Mouse (Mus musculus) lung, postnatal 0 days (tissue): ENCODE results near the gene Hist1h4a. TPM values are rescaled to one million over a fixed set of nuclear protein-coding genes. Genes with fewer than 3 reads are reported as not detected.
"Not testable (repeated sequence)": the region's sequence is repeated elsewhere in the genome, so short reads cannot be mapped to it uniquely, and the experiment has no call there.

Source experiments
- ATAC-seq: fragments of 200-750 bp; cut with Nextera tagmentation; 2 replicates; pipeline ENCODE4 v1.8.0; 2017; ENCODE audit warnings: moderate library complexity
- DNase-seq: peaks from one replicate; pipeline ENCODE4 v3.0.0-alpha.2; 2016; ENCODE audit warnings: low spot score
- H3K27ac ChIP-seq: fragments of 300-500 bp; sonication (generic); 2 replicates; pipeline ENCODE4 v1.5.1; 2014; ENCODE audit warnings: antibody characterized with exemption, mild to moderate bottlenecking, low read length, mixed read lengths
- H3K27me3 ChIP-seq: fragments of 300-500 bp; sonication (generic); replicated peaks from 2 replicates; pipeline ENCODE4 v1.6.1; 2014; ENCODE audit warnings: low read length, mixed read lengths; ENCODE audit not compliant: insufficient read depth
- H3K36me3 ChIP-seq: fragments of 300-500 bp; sonication (generic); 2 replicates; pipeline ENCODE4 v1.6.1; 2014; ENCODE audit warnings: low read length, mixed read lengths; ENCODE audit not compliant: insufficient read depth
- H3K4me1 ChIP-seq: fragments of 300-500 bp; sonication (generic); 2 replicates; pipeline ENCODE4 v1.6.1; 2014; ENCODE audit warnings: antibody characterized with exemption, low read depth, low read length, mixed read lengths; ENCODE audit not compliant: insufficient read depth
- H3K4me2 ChIP-seq: fragments of 300-500 bp; sonication (generic); replicated peaks from 2 replicates; pipeline ENCODE4 v1.6.1; 2014; ENCODE audit warnings: low read depth, mild to moderate bottlenecking, low read length, moderate library complexity, mixed read lengths
- H3K4me3 ChIP-seq: fragments of 300-500 bp; sonication (generic); 2 replicates; pipeline ENCODE4 v1.5.1; 2014; ENCODE audit warnings: low read depth, low read length
- H3K9ac ChIP-seq: fragments of 300-500 bp; sonication (generic); replicated peaks from 2 replicates; pipeline ENCODE4 v1.6.1; 2014; ENCODE audit warnings: low read depth, mild to moderate bottlenecking
- H3K9me3 ChIP-seq: fragments of 300-500 bp; sonication (generic); 2 replicates; pipeline ENCODE4 v1.6.1; 2016; ENCODE audit warnings: low read length, mixed read lengths
- CTCF ChIP-seq: IDR thresholded peaks from 2 replicates; pipeline ENCODE4 v1.5.1; 2016; ENCODE audit warnings: antibody characterized with exemption, mild to moderate bottlenecking
- EP300 ChIP-seq: IDR thresholded peaks from 2 replicates; pipeline ENCODE4 v1.6.1; 2016; ENCODE audit warnings: antibody characterized with exemption, mild to moderate bottlenecking, control low read depth
- WGBS: fragments of 180-500 bp; shearing (Covaris S2); extraction: QIAGEN DNeasy Blood & Tissue Kit; methylation state at CpG from one replicate; pipeline ENCODE4 v1.1.7; 2014; 5-methylcytosine and 5-hydroxymethylcytosine counted together
- polyA plus RNA-seq: library from polyadenylated mRNA; unstranded; fragments of >200 nt; fragmentation: Nextera tagmentation; extraction: Ambion mirVana; gene quantifications from 2 replicates; pipeline ENCODE4 v1.2.1, GENCODE M21; 2015

Gene Hist1h4a
- polyA plus RNA-seq, 1 experiment from 2014 or later: 0.26 TPM

- WGBS: 19% methylated on average over 8 of the region's 8 CpGs
- no peak overlapping the region for H3K4me2 ChIP-seq
- no peak overlapping the region for H3K4me3 ChIP-seq
- H3K36me3 ChIP-seq: no peaks in the 10 kb centered on the region
- 0 out of 2 replicates have a peak, but pooled peaks cover 3% of the 10 kb centered on the region for H3K4me1 ChIP-seq
- no peaks in the 10 kb centered on the region for H3K9me3 ChIP-seq
- no peaks in the 10 kb centered on the region for H3K27me3 ChIP-seq
- H3K9ac ChIP-seq: no peak overlapping the region
- peak; percentile 86 for ATAC-seq
- TF ChIP-seq CTCF (no peak), EP300 (peak; percentile 48; the same call in 1 of the 2 replicates)
- H3K27ac ChIP-seq: no peak overlapping the region
- peak; percentile 87 for DNase-seq
Measured at GRCm38 (mm10) chr13:23730479-23730878, 30.6 kb downstream of the Hist1h4a start.

- Histone ChIP-seq H3K36me3 (no peaks in the 10 kb centered on the region), H3K4me1 (0 out of 2 replicates have a peak, but pooled peaks cover 3% of the 10 kb centered on the region), H3K27ac (no peak overlapping the region), H3K4me3 (no peak overlapping the region), H3K27me3 (no peaks in the 10 kb centered on the region), H3K4me2 (no peak overlapping the region), H3K9ac (no peak overlapping the region), H3K9me3 (no peaks in the 10 kb centered on the region)
- DNase-seq (no peak), ATAC-seq (no peak)
- 87% methylated on average over 5 of the region's 5 CpGs for WGBS
- no peak for TF ChIP-seq CTCF
- no peak for TF ChIP-seq EP300
Measured at GRCm38 (mm10) chr13:23729706-23730105, 31.3 kb downstream of the Hist1h4a start.

- Histone ChIP-seq H3K36me3 (no peaks in the 10 kb centered on the region), H3K27me3 (no peaks in the 10 kb centered on the region), H3K9ac (no peak overlapping the region), H3K27ac (no peak overlapping the region), H3K4me3 (no peak overlapping the region), H3K4me2 (no peak overlapping the region), H3K4me1 (0 out of 2 replicates have a peak, but pooled peaks cover 3% of the 10 kb centered on the region), H3K9me3 (no peaks in the 10 kb centered on the region)
- no peak for ATAC-seq
- TF ChIP-seq CTCF (no peak), EP300 (no peak)
- WGBS: 89% methylated on average over 9 of the region's 9 CpGs
- DNase-seq: no peak
Measured at GRCm38 (mm10) chr13:23729192-23729525, 31.9 kb downstream of the Hist1h4a start.

- Histone ChIP-seq H3K36me3 (no peaks in the 10 kb centered on the region), H3K9me3 (no peaks in the 10 kb centered on the region), H3K9ac (no peak overlapping the region), H3K4me1 (0 out of 2 replicates have a peak, but pooled peaks cover 3% of the 10 kb centered on the region), H3K27ac (no peak overlapping the region), H3K27me3 (no peaks in the 10 kb centered on the region), H3K4me2 (no peak overlapping the region), H3K4me3 (no peak overlapping the region)
- TF ChIP-seq EP300: no peak
- no peak for TF ChIP-seq CTCF
- no peak for ATAC-seq
- no peak for DNase-seq
- WGBS: 83% methylated on average over 18 of the region's 18 CpGs
Measured at GRCm38 (mm10) chr13:23728472-23729191, 32.4 kb downstream of the Hist1h4a start.

- no peaks in the 10 kb centered on the region for H3K9me3 ChIP-seq
- TF ChIP-seq EP300 (no peak), CTCF (no peak)
- no peak for ATAC-seq
- no peak overlapping the region for H3K4me3 ChIP-seq
- no peak overlapping the region for H3K4me2 ChIP-seq
- no peaks in the 10 kb centered on the region for H3K4me1 ChIP-seq
- no peak overlapping the region for H3K9ac ChIP-seq
- DNase-seq: no peak
- no peak overlapping the region for H3K27ac ChIP-seq
- no peaks in the 10 kb centered on the region for H3K36me3 ChIP-seq
- WGBS: no CpG with 5 or more reads among the region's 1 CpGs
- no peaks in the 10 kb centered on the region for H3K27me3 ChIP-seq
Measured at GRCm38 (mm10) chr13:23725213-23725612, 35.8 kb downstream of the Hist1h4a start.

- H3K36me3 ChIP-seq: no peaks in the 10 kb centered on the region
- DNase-seq: no peak
- ATAC-seq: peak; percentile 52
- no peak overlapping the region for H3K27ac ChIP-seq
- H3K4me3 ChIP-seq: no peak overlapping the region
- H3K4me1 ChIP-seq: no peaks in the 10 kb centered on the region
- H3K27me3 ChIP-seq: no peaks in the 10 kb centered on the region
- 54% methylated on average over 4 of the region's 4 CpGs for WGBS
- no peaks in the 10 kb centered on the region for H3K9me3 ChIP-seq
- no peak for TF ChIP-seq CTCF
- TF ChIP-seq EP300: no peak
- H3K4me2 ChIP-seq: no peak overlapping the region
- H3K9ac ChIP-seq: no peak overlapping the region
Measured at GRCm38 (mm10) chr13:23724239-23724638, 36.8 kb downstream of the Hist1h4a start.

GRCm38 (mm10) chr13:23717593-23718245, 43.3 kb downstream of the Hist1h4a start:
- not testable (repeated sequence) for H3K9me3 ChIP-seq, H3K4me1 ChIP-seq, H3K27me3 ChIP-seq, H3K36me3 ChIP-seq, ATAC-seq, DNase-seq, H3K4me2 ChIP-seq, H3K9ac ChIP-seq, H3K27ac ChIP-seq, H3K4me3 ChIP-seq
- 18% methylated on average over 2 of the region's 2 CpGs for WGBS
